Mouse (Mus musculus) thymus, adult 2 months (tissue): ENCODE results near the gene Tmem262. TPM values are rescaled to one million over a fixed set of nuclear protein-coding genes. Genes with fewer than 3 reads are reported as not detected.
A peak's percentile ranks its signal among the peaks of the same experiment; 100 is the strongest.

ENCODE experiments used
- DNase-seq: peaks from one replicate; pipeline ENCODE4 v3.0.0; 2021
- H3K27ac ChIP-seq: fragments of 200-500 bp; 2 replicates; pipeline ENCODE4 v1.5.1; 2012; ENCODE audit warnings: low read length, control low read depth; ENCODE audit not compliant: control insufficient read depth, insufficient read depth
- H3K27me3 ChIP-seq: fragments of 200-500 bp; 2 replicates; pipeline ENCODE4 v1.6.1; 2012; ENCODE audit warnings: mild to moderate bottlenecking, low read length, moderate library complexity, mixed read lengths; ENCODE audit not compliant: control insufficient read depth, insufficient read depth
- H3K36me3 ChIP-seq: fragments of 200-500 bp; 2 replicates; pipeline ENCODE4 v1.6.1; 2012; ENCODE audit warnings: mild to moderate bottlenecking, low read length, moderate library complexity; ENCODE audit not compliant: control insufficient read depth, insufficient read depth
- H3K4me1 ChIP-seq: fragments of 200-500 bp; replicated peaks from 2 replicates; pipeline ENCODE4 v1.6.1; 2012; ENCODE audit warnings: low read length; ENCODE audit not compliant: control insufficient read depth, insufficient read depth
- H3K4me3 ChIP-seq: fragments of 200-500 bp; 2 replicates; pipeline ENCODE4 v1.5.1; 2012; ENCODE audit warnings: mild to moderate bottlenecking, low read length, control low read depth, moderate library complexity; ENCODE audit not compliant: control insufficient read depth, insufficient read depth
- CTCF ChIP-seq: fragments of 200-500 bp; IDR thresholded peaks from 2 replicates; pipeline ENCODE4 v1.5.1; 2012; ENCODE audit warnings: mild to moderate bottlenecking, control low read depth, low read length, moderate library complexity, borderline replicate concordance; ENCODE audit not compliant: control insufficient read depth, poor library complexity, insufficient read depth; ENCODE audit errors: extremely low read depth
- POLR2A ChIP-seq: fragments of 200-500 bp; IDR thresholded peaks from 2 replicates; pipeline ENCODE4 v1.6.1; 2012; ENCODE audit warnings: mild to moderate bottlenecking, low read length, control low read depth, moderate library complexity; ENCODE audit not compliant: control insufficient read depth, poor library complexity, insufficient read depth; ENCODE audit errors: extremely low read depth
- WGBS: fragments of 180-500 bp; shearing (Covaris S2); methylation state at CpG from one replicate; pipeline ENCODE4 v1.1.7; 2018; 5-methylcytosine and 5-hydroxymethylcytosine counted together
- polyA plus RNA-seq: library from polyadenylated mRNA; depleted of rRNA; stranded (reverse); fragments of >200 nt; gene quantifications from 2 replicates; pipeline ENCODE4 v1.2.3, GENCODE M21; 2012

The Tmem262 gene
- polyA plus RNA-seq, 1 experiment = 0.70 TPM

- no peak for DNase-seq
- TF ChIP-seq CTCF (no peak), POLR2A (no peak)
- Histone ChIP-seq H3K4me1 (peaks cover 14% of the 10 kb centered on the region), H3K36me3 (peaks cover 46% of the 10 kb centered on the region), H3K4me3 (no peak overlapping the region), H3K27me3 (no peaks in the 10 kb centered on the region), H3K27ac (no peak overlapping the region)
- WGBS = 87% methylated on average over 11 of the region's 11 CpGs
Observed at GRCm38 (mm10) chr19:6048681-6049410, 31.0 kb upstream of the Tmem262 start.

- peaks cover 59% of the 10 kb centered on the region for H3K36me3 ChIP-seq
- TF ChIP-seq CTCF = no peak
- no peak for TF ChIP-seq POLR2A
- H3K27me3 ChIP-seq = no peaks in the 10 kb centered on the region
- H3K4me3 ChIP-seq = no peak overlapping the region
- no peak for DNase-seq
- WGBS = 98% methylated on average over 7 of the region's 7 CpGs
- peaks cover 16% of the 10 kb centered on the region for H3K4me1 ChIP-seq
- no peak overlapping the region for H3K27ac ChIP-seq
Observed at GRCm38 (mm10) chr19:6052516-6052915, 27.3 kb upstream of the Tmem262 start.

- H3K36me3 ChIP-seq = peaks cover 53% of the 10 kb centered on the region
- 84% methylated on average over 5 of the region's 5 CpGs for WGBS
- H3K27ac ChIP-seq = no peak overlapping the region
- DNase-seq = no peak
- no peaks in the 10 kb centered on the region for H3K27me3 ChIP-seq
- peaks cover 8% of the 10 kb centered on the region for H3K4me1 ChIP-seq
- no peak for TF ChIP-seq CTCF
- TF ChIP-seq POLR2A = no peak
- no peak overlapping the region for H3K4me3 ChIP-seq
Observed at GRCm38 (mm10) chr19:6054296-6054695, 25.5 kb upstream of the Tmem262 start.

GRCm38 (mm10) chr19:6056696-6057095 lies 23.1 kb upstream of the Tmem262 start:
- DNase-seq = no peak
- H3K36me3 ChIP-seq = peaks cover 34% of the 10 kb centered on the region
- H3K27me3 ChIP-seq = no peaks in the 10 kb centered on the region
- TF ChIP-seq POLR2A = no peak
- no peak for TF ChIP-seq CTCF
- H3K27ac ChIP-seq = no peak overlapping the region
- no peak overlapping the region for H3K4me3 ChIP-seq
- 68% methylated on average over 4 of the region's 4 CpGs for WGBS
- peaks cover 8% of the 10 kb centered on the region for H3K4me1 ChIP-seq

GRCm38 (mm10) chr19:6057313-6058096 lies 22.3 kb upstream of the Tmem262 start, which contains the start of the genes Mrpl49 and Fau:
Gene Mrpl49 (minus strand): TSS chr19:6057785.
Gene Fau (plus strand): TSS chr19:6057844.
- H3K36me3 ChIP-seq = peaks cover 26% of the 10 kb centered on the region
- peak within 1 kb of the TSS; percentile 6; the same call in 1 of the 2 replicates for H3K27ac ChIP-seq
- peak; percentile 70; the same call in 1 of the 2 replicates for TF ChIP-seq CTCF
- TF ChIP-seq POLR2A = peak; percentile 96
- no peaks in the 10 kb centered on the region for H3K27me3 ChIP-seq
- peak within 1 kb of the TSS; percentile 85 for H3K4me3 ChIP-seq
- H3K4me1 ChIP-seq = peaks cover 12% of the 10 kb centered on the region
- DNase-seq = peak; percentile 98
- under 1% methylated on average over 63 of the region's 63 CpGs for WGBS

- peaks cover 16% of the 10 kb centered on the region for H3K4me1 ChIP-seq
- TF ChIP-seq POLR2A = no peak
- TF ChIP-seq CTCF = no peak
- peaks cover 16% of the 10 kb centered on the region for H3K36me3 ChIP-seq
- DNase-seq = no peak
- H3K27me3 ChIP-seq = no peaks in the 10 kb centered on the region
- peak overlapping the region; percentile 85 for H3K4me3 ChIP-seq
- H3K27ac ChIP-seq = no peak overlapping the region
- 37% methylated on average over 5 of the region's 5 CpGs for WGBS
Observed at GRCm38 (mm10) chr19:6058513-6058912, 21.3 kb upstream of the Tmem262 start.

- TF ChIP-seq CTCF = no peak
- no peak for DNase-seq
- Histone ChIP-seq H3K36me3 (peaks cover 11% of the 10 kb centered on the region), H3K4me3 (no peak overlapping the region), H3K27me3 (no peaks in the 10 kb centered on the region), H3K27ac (no peak overlapping the region), H3K4me1 (peaks cover 16% of the 10 kb centered on the region)
- 94% methylated on average over 5 of the region's 5 CpGs for WGBS
Observed at GRCm38 (mm10) chr19:6058966-6059365, 20.9 kb upstream of the Tmem262 start.
